Mouse (Mus musculus) MEL (cell line): ENCODE measurements around the gene Crim1. TPM values are rescaled to one million over a fixed set of nuclear protein-coding genes. Genes with fewer than 3 reads are reported as not detected.

Experiments
- DNase-seq: peaks from one replicate; pipeline ENCODE4 v3.0.0; 2011; ENCODE audit warnings: low read depth, low spot score
- H3K27ac ChIP-seq: 2 replicates; pipeline ENCODE4 v1.5.1; 2012; ENCODE audit warnings: low read depth, mild to moderate bottlenecking, control low read depth, low read length, moderate library complexity; ENCODE audit not compliant: control insufficient read depth
- H3K27me3 ChIP-seq, 2 experiments: fragments of 150-350 bp in 1 of 2; sonication (generic) in 1 of 2; 2 replicates each; pipeline ENCODE4 v1.6.1; 2012; ENCODE audit warnings: low read length in 2 of 2, mild to moderate bottlenecking in 2 of 2, improper control_type of control experiment in 1 of 2, moderate library complexity in 1 of 2; ENCODE audit not compliant: insufficient read depth in 2 of 2, control insufficient read depth in 1 of 2
- H3K36me3 ChIP-seq, 2 experiments: 2 replicates each; pipeline ENCODE4 v1.6.1; 2012 to 2014; ENCODE audit warnings: low read length in 2 of 2, improper control_type of control experiment in 1 of 2, inconsistent platforms in 1 of 2, mild to moderate bottlenecking in 1 of 2; ENCODE audit not compliant: insufficient read depth in 2 of 2, control insufficient read depth in 1 of 2
- H3K4me1 ChIP-seq, 2 experiments: fragments of 150-350 bp in 1 of 2; sonication (generic) in 1 of 2; 2 replicates each; pipeline ENCODE4 v1.6.1; 2012; ENCODE audit warnings: low read length in 2 of 2, improper control_type of control experiment in 1 of 2, mild to moderate bottlenecking in 1 of 2; ENCODE audit not compliant: insufficient read depth in 2 of 2, control insufficient read depth in 1 of 2
- H3K4me3 ChIP-seq, 2 experiments: fragments of 150-350 bp in 1 of 2; sonication (generic) in 1 of 2; 2 replicates each; pipeline ENCODE4 v1.5.1; 2012; ENCODE audit warnings: low read depth in 2 of 2, low read length in 2 of 2, mild to moderate bottlenecking in 2 of 2, moderate library complexity in 2 of 2, control low read depth in 1 of 2, improper control_type of control experiment in 1 of 2; ENCODE audit not compliant: control insufficient read depth in 1 of 2, insufficient read depth in 1 of 2
- H3K79me2 ChIP-seq: 2 replicates; pipeline ENCODE4 v1.6.1; 2012; ENCODE audit warnings: mild to moderate bottlenecking, low read length, moderate library complexity; ENCODE audit not compliant: control insufficient read depth, poor library complexity, insufficient read depth
- H3K9ac ChIP-seq: 2 replicates; pipeline ENCODE4 v1.6.1; 2012; ENCODE audit warnings: low read depth, mild to moderate bottlenecking, control low read depth, low read length, moderate library complexity; ENCODE audit not compliant: control insufficient read depth, poor library complexity, severe bottlenecking
- H3K9me3 ChIP-seq: fragments of 150-350 bp; sonication (generic); replicated peaks from 2 replicates; pipeline ENCODE4 v1.6.1; 2012; ENCODE audit warnings: mild to moderate bottlenecking, low read length, improper control_type of control experiment, moderate library complexity; ENCODE audit not compliant: insufficient read depth
- BHLHE40 ChIP-seq: IDR thresholded peaks from 2 replicates; pipeline ENCODE4 v1.6.1; 2012; ENCODE audit warnings: low read depth, mild to moderate bottlenecking, inconsistent platforms, low read length, improper control_type of control experiment, borderline replicate concordance
- CHD1 ChIP-seq: IDR thresholded peaks from 2 replicates; pipeline ENCODE4 v1.6.1; 2012; ENCODE audit warnings: low read depth, mild to moderate bottlenecking, inconsistent platforms, low read length, improper control_type of control experiment
- CTCF ChIP-seq, 3 experiments: IDR thresholded peaks in 2 of 3; conservative IDR thresholded peaks in 1 of 3; 2 replicates each; pipeline ENCODE4 v1.5.1; 2011 to 2012; ENCODE audit warnings: low read length in 3 of 3, low read depth in 2 of 3, mild to moderate bottlenecking in 2 of 3, improper control_type of control experiment in 1 of 3, inconsistent platforms in 1 of 3, mixed read lengths in 1 of 3, moderate library complexity in 1 of 3; ENCODE audit not compliant: control insufficient read depth in 1 of 3, insufficient read depth in 1 of 3, poor library complexity in 1 of 3, severe bottlenecking in 1 of 3
- E2F4 ChIP-seq: IDR thresholded peaks from 2 replicates; pipeline ENCODE4 v1.6.1; 2011; ENCODE audit warnings: low read depth, low read length, improper control_type of control experiment, borderline replicate concordance
- EP300 ChIP-seq, 2 experiments: IDR thresholded peaks; 2 replicates each; pipeline ENCODE4 v1.6.1; 2011; ENCODE audit warnings: improper control_type of control experiment in 2 of 2, low read length in 2 of 2, low read depth in 1 of 2, mild to moderate bottlenecking in 1 of 2
- JUND ChIP-seq: IDR thresholded peaks from 2 replicates; pipeline ENCODE4 v1.6.1; 2011; ENCODE audit warnings: low read depth, mild to moderate bottlenecking, improper control_type of control experiment, low read length
- MAX ChIP-seq: IDR thresholded peaks from 2 replicates; pipeline ENCODE4 v1.6.1; 2011; ENCODE audit warnings: low read length, improper control_type of control experiment
- MEF2A ChIP-seq: IDR thresholded peaks from 2 replicates; pipeline ENCODE4 v1.6.1; 2014; ENCODE audit warnings: low read depth, mild to moderate bottlenecking, inconsistent platforms, low read length, improper control_type of control experiment; ENCODE audit not compliant: poor library complexity, insufficient replicate concordance, severe bottlenecking; ENCODE audit errors: extremely low read depth
- MYB ChIP-seq: IDR thresholded peaks from 2 replicates; pipeline ENCODE4 v1.6.1; 2011; ENCODE audit warnings: mild to moderate bottlenecking, low read depth, low read length, improper control_type of control experiment
- NELFE ChIP-seq: IDR thresholded peaks from 2 replicates; pipeline ENCODE4 v1.6.1; 2011; ENCODE audit warnings: low read depth, low read length, improper control_type of control experiment
- RAD21 ChIP-seq: IDR thresholded peaks from 2 replicates; pipeline ENCODE4 v1.6.1; 2011; ENCODE audit warnings: mild to moderate bottlenecking, low read depth, low read length, improper control_type of control experiment
- RCOR1 ChIP-seq: IDR thresholded peaks from 2 replicates; pipeline ENCODE4 v1.6.1; 2012; ENCODE audit warnings: low read depth, mild to moderate bottlenecking, inconsistent platforms, low read length, improper control_type of control experiment
- SIN3A ChIP-seq: IDR thresholded peaks from 2 replicates; pipeline ENCODE4 v1.6.1; 2012; ENCODE audit warnings: low read length, improper control_type of control experiment, inconsistent platforms
- SMC3 ChIP-seq: IDR thresholded peaks from 2 replicates; pipeline ENCODE4 v1.6.1; 2011; ENCODE audit warnings: low read depth, low read length, improper control_type of control experiment
- TBP ChIP-seq: IDR thresholded peaks from 2 replicates; pipeline ENCODE4 v1.8.0; 2011; ENCODE audit warnings: low read depth, low read length, improper control_type of control experiment
- ZC3H11A ChIP-seq: IDR thresholded peaks from 2 replicates; pipeline ENCODE4 v1.6.1; 2012; ENCODE audit warnings: low read depth, mild to moderate bottlenecking, inconsistent platforms, low read length, improper control_type of control experiment
- ZMIZ1 ChIP-seq: IDR thresholded peaks from 2 replicates; pipeline ENCODE4 v1.6.1; 2012; ENCODE audit warnings: low read depth, mild to moderate bottlenecking, inconsistent platforms, low read length, improper control_type of control experiment, moderate library complexity
- ZNF384 ChIP-seq: IDR thresholded peaks from 2 replicates; pipeline ENCODE4 v1.6.1; 2012; ENCODE audit warnings: low read depth, mild to moderate bottlenecking, inconsistent platforms, low read length, improper control_type of control experiment
- polyA plus RNA-seq, 2 experiments: library from polyadenylated mRNA; stranded (reverse) in 1 of 2; unstranded in 1 of 2; fragments of >175 nt in 1 of 2; fragments of >200 nt in 1 of 2; gene quantifications; 2 replicates each; pipeline versions ENCODE4 v1.2.1 to v1.2.4; 2012; ENCODE audit warnings: low replicate concordance in 2 of 2, low read depth in 1 of 2; ENCODE audit not compliant: insufficient read length in 2 of 2, insufficient read depth in 1 of 2, missing spikeins in 1 of 2
- total RNA-seq: library from RNA; depleted of rRNA; stranded (reverse); fragments of 300-350 nt; gene quantifications from 2 replicates; pipeline ENCODE4 v1.2.3, GENCODE M21; 2012

Crim1 gene
- total and polyA plus RNA-seq, 3 experiments = not detected

- H3K27ac ChIP-seq = no peak overlapping the region
- no peaks in the 10 kb centered on the region for H3K27me3 ChIP-seq
- no peak overlapping the region for H3K9ac ChIP-seq
- TF ChIP-seq CTCF (IDR thresholded peaks at IDR 0.05 in 2 of 3, conservative IDR thresholded peaks at IDR 0.05 in 1 of 3; ENCODE audit: control insufficient read depth in 1 of 3, insufficient read depth in 1 of 3, low read depth in 2 of 3, low read length in 3 of 3, poor library complexity in 1 of 3, severe bottlenecking in 1 of 3) (no peak), NELFE (no peak), MYB (no peak), ZNF384 (no peak), JUND (no peak)
- no peaks in the 10 kb centered on the region for H3K9me3 ChIP-seq
- H3K36me3 ChIP-seq = no peaks in the 10 kb centered on the region; a peak in 3 of 4 replicates
- no peak for DNase-seq
- H3K79me2 ChIP-seq = no peaks in the 10 kb centered on the region
- H3K4me1 ChIP-seq = peaks cover 0 to 6% of the 10 kb centered on the region in 2 experiments; a peak in 2 of 4 replicates
- H3K4me3 ChIP-seq = no peak overlapping the region
Measured at GRCm38 (mm10) chr17:78403229-78403628, 203.2 kb downstream of the Crim1 start.

GRCm38 (mm10) chr17:78403804-78404203 lies 203.8 kb downstream of the Crim1 start:
- Histone ChIP-seq H3K36me3 (no peaks in the 10 kb centered on the region; a peak in 3 of 4 replicates), H3K9me3 (no peaks in the 10 kb centered on the region), H3K9ac (no peak overlapping the region), H3K79me2 (no peaks in the 10 kb centered on the region), H3K4me1 (peaks cover 0 to 6% of the 10 kb centered on the region in 2 experiments; a peak in 2 of 4 replicates), H3K27me3 (no peaks in the 10 kb centered on the region), H3K4me3 (no peak overlapping the region), H3K27ac (no peak overlapping the region)
- TF ChIP-seq ZNF384 = no peak
- no peak for TF ChIP-seq RAD21
- no peak for TF ChIP-seq SIN3A
- TF ChIP-seq ZMIZ1 = no peak
- no peak for TF ChIP-seq SMC3
- no peak for TF ChIP-seq E2F4
- TF ChIP-seq TBP = no peak
- TF ChIP-seq CHD1 = no peak
- TF ChIP-seq EP300 (IDR thresholded peaks at IDR 0.05; ENCODE audit: low read depth in 1 of 2, low read length in 2 of 2) = no peak
- TF ChIP-seq MAX = no peak
- no peak for TF ChIP-seq RCOR1
- TF ChIP-seq ZC3H11A = no peak
- TF ChIP-seq MEF2A = no peak
- no peak for TF ChIP-seq BHLHE40
- DNase-seq = no peak
